Mouse (Mus musculus) myocyte (in vitro differentiated cells): ENCODE results near the gene Spef1. TPM values are rescaled to one million over a fixed set of nuclear protein-coding genes. Genes with fewer than 3 reads are reported as not detected.

Experiments used
- H3K27me3 ChIP-seq: one replicate; pipeline ENCODE4 v1.6.1; 2011; ENCODE audit not compliant: control insufficient read depth, insufficient read depth, insufficient read length
- H3K36me3 ChIP-seq: one replicate; pipeline ENCODE4 v1.6.1; 2011; ENCODE audit not compliant: control insufficient read depth, insufficient read depth
- H3K4me2 ChIP-seq: one replicate; pipeline ENCODE4 v1.6.1; 2011; ENCODE audit warnings: low read depth, control low read depth
- H3K4me3 ChIP-seq: one replicate; pipeline ENCODE4 v1.5.1; 2011; ENCODE audit warnings: mild to moderate bottlenecking, control low read depth, moderate library complexity
- H3K79me2 ChIP-seq: one replicate; pipeline ENCODE4 v1.6.1; 2011; ENCODE audit not compliant: control insufficient read depth, insufficient read depth
- H3ac ChIP-seq: one replicate; pipeline ENCODE4 v1.6.1; 2011; ENCODE audit not compliant: control insufficient read depth, insufficient read length
- CEBPB ChIP-seq: IDR thresholded peaks from 2 replicates; pipeline ENCODE4 v1.6.1; 2011; ENCODE audit warnings: mild to moderate bottlenecking, moderate library complexity; ENCODE audit not compliant: poor library complexity, insufficient read depth, severe bottlenecking
- E2F4 ChIP-seq: IDR thresholded peaks from one replicate; pipeline ENCODE4 v1.6.1; 2011; ENCODE audit warnings: mild to moderate bottlenecking, control low read depth, moderate library complexity; ENCODE audit not compliant: insufficient read depth
- MAX ChIP-seq: IDR thresholded peaks from one replicate; pipeline ENCODE4 v1.6.1; 2011; ENCODE audit warnings: low read depth, mild to moderate bottlenecking, control low read depth
- MYOD1 ChIP-seq, 3 experiments: IDR thresholded peaks; one replicate each; pipeline ENCODE4 v1.6.1; 2011; ENCODE audit warnings: control low read depth in 2 of 3, low read depth in 2 of 3, mild to moderate bottlenecking in 2 of 3, moderate library complexity in 1 of 3; ENCODE audit not compliant: insufficient read length in 2 of 3, control insufficient read depth in 1 of 3
- MYOG ChIP-seq, 3 experiments: IDR thresholded peaks; one replicate each; pipeline ENCODE4 v1.6.1; 2011; ENCODE audit warnings: control low read depth in 2 of 3, low read depth in 2 of 3, mild to moderate bottlenecking in 2 of 3; ENCODE audit not compliant: insufficient read length in 2 of 3, control insufficient read depth in 1 of 3, insufficient read depth in 1 of 3
- POLR2A ChIP-seq: IDR thresholded peaks from one replicate; pipeline ENCODE4 v1.6.1; 2011; ENCODE audit warnings: low read depth, mild to moderate bottlenecking, control low read depth, moderate library complexity; ENCODE audit not compliant: insufficient read length
- POLR2AphosphoS2 ChIP-seq: IDR thresholded peaks from one replicate; pipeline ENCODE4 v1.6.1; 2011; ENCODE audit warnings: low read depth, control low read depth; ENCODE audit not compliant: insufficient read length
- REST ChIP-seq: IDR thresholded peaks from one replicate; pipeline ENCODE4 v1.6.1; 2011; ENCODE audit warnings: mild to moderate bottlenecking, control low read depth, moderate library complexity; ENCODE audit not compliant: insufficient read depth, insufficient read length
- SRF ChIP-seq: IDR thresholded peaks from one replicate; pipeline ENCODE4 v1.6.1; 2011; ENCODE audit warnings: low read depth; ENCODE audit not compliant: control insufficient read depth, insufficient read length
- TCF12 ChIP-seq: IDR thresholded peaks from one replicate; pipeline ENCODE4 v1.6.1; 2011; ENCODE audit warnings: mild to moderate bottlenecking, control low read depth; ENCODE audit not compliant: poor library complexity, insufficient read depth, severe bottlenecking
- TCF3 ChIP-seq: IDR thresholded peaks from one replicate; pipeline ENCODE4 v1.6.1; 2011; ENCODE audit warnings: low read depth, control low read depth; ENCODE audit not compliant: insufficient read length
- USF1 ChIP-seq: IDR thresholded peaks from one replicate; pipeline ENCODE4 v1.6.1; 2011; ENCODE audit warnings: low read depth, mild to moderate bottlenecking, control low read depth, moderate library complexity
- polyA plus RNA-seq: library from polyadenylated mRNA; unstranded; fragments of >200 nt; fragmentation: generic; extraction: Trizol; gene quantifications from one replicate; pipeline ENCODE4 v1.2.1, GENCODE M21; 2012; ENCODE audit warnings: missing spikeins

The Spef1 gene
- polyA plus RNA-seq: 9.4 TPM

- H3K36me3 ChIP-seq: peaks cover 5% of the 10 kb centered on the region
- no peaks in the 10 kb centered on the region for H3K27me3 ChIP-seq
- H3K79me2 ChIP-seq: peaks cover 21% of the 10 kb centered on the region
- peak within 1 kb of the TSS; percentile 54 for H3K4me3 ChIP-seq
- TF ChIP-seq SRF: no peak
- no peak for TF ChIP-seq TCF12
- peak; percentile 70 for TF ChIP-seq POLR2AphosphoS2
- TF ChIP-seq POLR2A: peak; percentile 78
- no peak for TF ChIP-seq REST
- TF ChIP-seq E2F4: peak; percentile 69
- peak in 1 of 3 experiments; percentile 10 for TF ChIP-seq MYOG (IDR thresholded peaks at IDR 0.05; ENCODE audit: control insufficient read depth in 1 of 3, insufficient read depth in 1 of 3, insufficient read length in 2 of 3, low read depth in 2 of 3)
- no peak for TF ChIP-seq TCF3
- no peak for TF ChIP-seq CEBPB
- peak in 2 of 3 experiments; percentile 43 to 60 for TF ChIP-seq MYOD1 (IDR thresholded peaks at IDR 0.05; ENCODE audit: control insufficient read depth in 1 of 3, insufficient read length in 2 of 3, low read depth in 2 of 3)
- no peak for TF ChIP-seq USF1
- peak within 1 kb of the TSS; percentile 14 for H3ac ChIP-seq
- peak within 1 kb of the TSS; percentile 98 for H3K4me2 ChIP-seq
Observed at GRCm38 (mm10) chr2:131186771-131187601, at the start of gene Spef1, which contains the start of gene Cdc25b. TSS of gene Spef1 (minus strand) at chr2:131187282. TSS of gene Cdc25b (plus strand) at chr2:131186949.

DNA sequence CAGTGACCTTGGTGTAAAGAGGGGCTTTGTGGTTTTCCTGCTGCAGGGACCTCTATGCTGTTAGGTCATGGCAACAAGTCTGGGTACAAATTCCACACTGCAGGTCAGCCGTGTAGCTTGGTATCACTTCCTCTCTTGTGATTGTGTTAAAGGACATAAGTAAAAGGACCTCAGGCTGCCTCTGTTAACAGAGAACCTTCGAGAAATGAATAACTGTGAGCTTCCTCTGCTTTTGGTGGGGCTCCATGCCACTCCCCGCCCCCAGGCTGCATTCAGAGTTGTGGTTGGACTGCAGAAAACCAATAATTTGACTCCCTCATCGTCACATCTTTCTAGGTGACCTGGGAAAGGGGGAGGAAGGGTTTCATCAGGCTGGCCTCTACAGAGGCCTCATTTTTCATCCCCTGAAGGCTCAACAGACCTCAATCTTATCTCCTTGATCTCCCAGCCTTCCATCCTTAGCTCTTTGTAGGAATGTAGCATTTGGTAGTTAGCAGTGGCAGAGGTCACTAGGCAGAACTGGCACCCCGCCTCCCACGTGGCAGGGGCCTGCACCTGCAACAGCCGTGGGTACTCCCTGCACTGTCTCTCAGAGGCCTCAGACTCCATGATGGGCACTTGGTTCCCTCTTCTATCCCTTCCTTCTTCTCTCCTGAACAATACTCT lies 48.0 kb upstream of the Spef1 start:
- H3K79me2 ChIP-seq: no peaks in the 10 kb centered on the region
- TF ChIP-seq MAX (no peak), MYOD1 (IDR thresholded peaks at IDR 0.05; ENCODE audit: control insufficient read depth in 1 of 3, insufficient read length in 2 of 3, low read depth in 2 of 3) (no peak), CEBPB (no peak), POLR2A (no peak), TCF3 (no peak), REST (no peak), POLR2AphosphoS2 (no peak), MYOG (IDR thresholded peaks at IDR 0.05; ENCODE audit: control insufficient read depth in 1 of 3, insufficient read depth in 1 of 3, insufficient read length in 2 of 3, low read depth in 2 of 3) (no peak), SRF (no peak)
- no peaks in the 10 kb centered on the region for H3K27me3 ChIP-seq
- peaks cover 8% of the 10 kb centered on the region for H3K36me3 ChIP-seq
- H3K4me3 ChIP-seq: peak overlapping the region; percentile 57
- H3ac ChIP-seq: peak overlapping the region; percentile 5
- H3K4me2 ChIP-seq: peak overlapping the region; percentile 99

- peak overlapping the region; percentile 5 for H3ac ChIP-seq
- peak overlapping the region; percentile 99 for H3K4me2 ChIP-seq
- no peaks in the 10 kb centered on the region for H3K79me2 ChIP-seq
- H3K4me3 ChIP-seq: peak overlapping the region; percentile 57
- H3K36me3 ChIP-seq: peaks cover 8% of the 10 kb centered on the region
- no peak for TF ChIP-seq POLR2A
- TF ChIP-seq POLR2AphosphoS2: no peak
- no peak for TF ChIP-seq CEBPB
- TF ChIP-seq MYOG (IDR thresholded peaks at IDR 0.05; ENCODE audit: control insufficient read depth in 1 of 3, insufficient read depth in 1 of 3, insufficient read length in 2 of 3, low read depth in 2 of 3): no peak
- TF ChIP-seq TCF12: no peak
- no peak for TF ChIP-seq MYOD1 (IDR thresholded peaks at IDR 0.05; ENCODE audit: control insufficient read depth in 1 of 3, insufficient read length in 2 of 3, low read depth in 2 of 3)
- no peaks in the 10 kb centered on the region for H3K27me3 ChIP-seq
Observed at GRCm38 (mm10) chr2:131234127-131234650, 47.1 kb upstream of the Spef1 start.

DNA sequence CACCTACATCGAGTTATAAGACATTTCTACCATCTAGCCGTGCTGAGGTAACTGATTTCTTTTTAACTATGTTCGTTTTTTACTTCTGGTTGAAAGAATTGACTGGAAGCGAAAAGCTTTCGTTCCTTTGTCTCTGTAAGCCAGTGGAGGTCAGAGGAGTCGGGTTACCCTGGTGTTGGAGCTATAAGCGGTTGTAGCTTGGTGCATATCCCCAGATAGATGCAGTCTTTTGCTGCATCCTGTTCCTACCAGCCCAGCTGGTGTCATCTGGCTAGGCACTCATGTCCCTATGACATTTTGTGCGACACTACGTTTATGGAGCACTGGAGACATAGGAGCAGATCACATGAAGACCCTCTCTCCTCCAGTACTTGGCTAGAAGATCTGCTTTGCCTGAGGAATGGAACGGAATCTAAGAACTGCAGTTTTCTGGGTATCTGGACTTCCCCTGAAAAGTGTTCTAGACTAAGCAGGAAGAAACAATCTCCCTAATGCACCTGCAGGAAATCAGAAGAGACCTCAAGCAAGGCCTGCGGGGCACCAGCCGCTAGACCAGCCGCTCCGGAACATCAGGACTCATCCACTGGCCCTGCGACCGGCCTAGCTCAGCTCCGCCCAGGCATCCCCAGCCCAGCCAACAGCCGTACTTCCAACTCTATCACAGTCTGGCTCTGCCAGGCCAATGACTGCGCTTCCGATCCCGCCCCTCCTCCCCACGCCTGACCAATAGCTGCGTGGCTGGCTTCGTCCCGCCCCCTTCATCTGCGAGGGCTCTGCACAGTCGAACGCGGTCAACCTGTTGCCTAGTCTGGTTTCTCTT lies 46.4 kb upstream of the Spef1 start, which contains the start of gene Mavs:
Gene Mavs (plus strand): TSS at position 757 of the 820 bp plus-strand sequence.
- TF ChIP-seq MAX (no peak), TCF3 (no peak), SRF (peak; percentile 71), REST (no peak), POLR2AphosphoS2 (peak; percentile 90), POLR2A (peak; percentile 83), MYOD1 (IDR thresholded peaks at IDR 0.05; ENCODE audit: control insufficient read depth in 1 of 3, insufficient read length in 2 of 3, low read depth in 2 of 3) (peak in 1 of 3 experiments; percentile 55), MYOG (IDR thresholded peaks at IDR 0.05; ENCODE audit: control insufficient read depth in 1 of 3, insufficient read depth in 1 of 3, insufficient read length in 2 of 3, low read depth in 2 of 3) (peak in 1 of 3 experiments; percentile 11), TCF12 (no peak)
- peak within 1 kb of the TSS; percentile 99 for H3K4me2 ChIP-seq

More for the DNA sequence above, 46.4 kb upstream of the Spef1 start, which contains the start of gene Mavs:
- Histone ChIP-seq H3ac (peak within 1 kb of the TSS; percentile 5), H3K79me2 (no peaks in the 10 kb centered on the region), H3K27me3 (no peaks in the 10 kb centered on the region), H3K36me3 (peaks cover 8% of the 10 kb centered on the region), H3K4me3 (peak within 1 kb of the TSS; percentile 57)
